Mouse (Mus musculus): ENCODE measurements around the gene Mtr. TPM values are rescaled to one million over a fixed set of nuclear protein-coding genes. Genes with fewer than 3 reads are reported as not detected.

The Mtr gene
- polyA plus RNA-seq, 1 experiment from 2014 or later = 3.2 TPM

DNA sequence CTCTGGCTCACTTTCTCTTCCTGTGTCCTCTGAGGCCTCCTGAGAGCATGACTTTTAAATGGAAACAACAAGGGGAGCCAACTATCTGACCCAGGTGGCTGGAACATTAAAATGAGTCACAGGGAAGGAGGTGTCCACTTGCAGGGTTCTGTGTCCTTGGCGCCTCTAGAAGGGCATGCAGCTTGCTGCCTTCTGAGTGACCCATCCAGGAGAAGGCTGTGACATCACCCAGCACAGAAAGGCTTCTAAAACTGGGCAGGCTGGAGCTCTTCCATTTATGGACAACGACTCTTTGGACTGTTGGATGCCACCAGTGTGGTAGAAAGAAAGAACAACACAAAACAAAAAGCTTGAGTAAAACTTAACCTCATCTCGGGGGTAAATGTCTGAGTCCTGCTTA is 25.9 kb upstream of the Mtr start:
- no peak overlapping the region for H3K27ac ChIP-seq (ENCODE audit: low read length)
- 88% methylated on average over 3 of the region's 3 CpGs for WGBS
- no peaks in the 10 kb centered on the region for H3K36me3 ChIP-seq (ENCODE audit: control insufficient read depth, insufficient read depth, low read length)
- no peak overlapping the region for H3K4me3 ChIP-seq (ENCODE audit: low read depth, low read length)
- no peaks in the 10 kb centered on the region for H3K4me1 ChIP-seq (ENCODE audit: control insufficient read depth, insufficient read depth, low read length)
- H3K4me2 ChIP-seq (ENCODE audit: low read length) = no peak overlapping the region
- ATAC-seq = no peak
- no peak overlapping the region for H3K9ac ChIP-seq (ENCODE audit: low read depth, low read length)
- H3K9me3 ChIP-seq (replicated peaks; ENCODE audit: control insufficient read depth, low read length, poor library complexity, severe bottlenecking) = no peaks in the 10 kb centered on the region
- no peaks in the 10 kb centered on the region for H3K27me3 ChIP-seq (ENCODE audit: control insufficient read depth, insufficient read depth, low read depth, low read length)

DNA sequence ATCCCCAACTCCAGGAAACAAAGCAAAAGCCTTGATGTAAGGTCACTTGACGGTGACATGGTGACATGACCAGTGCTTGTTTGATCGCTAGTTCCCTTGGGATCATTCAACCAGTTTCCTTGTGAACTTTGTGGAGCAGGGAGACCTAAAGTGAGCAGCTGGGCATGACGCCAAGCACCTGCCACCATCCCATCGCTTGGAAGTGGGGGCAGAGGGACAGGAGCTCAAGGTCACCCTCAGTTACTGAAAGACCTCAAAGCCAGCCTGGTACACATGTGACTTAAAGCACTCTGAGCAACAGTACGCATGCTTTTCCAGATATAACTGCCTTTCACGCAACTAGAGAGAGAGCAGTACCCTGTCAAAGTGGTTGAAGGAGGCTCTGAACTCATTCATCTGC is 16.8 kb upstream of the Mtr start:
- H3K27ac ChIP-seq (ENCODE audit: low read length) = no peak overlapping the region
- H3K4me3 ChIP-seq (ENCODE audit: low read depth, low read length) = no peak overlapping the region
- no peak overlapping the region for H3K4me2 ChIP-seq (ENCODE audit: low read length)
- H3K4me1 ChIP-seq (ENCODE audit: control insufficient read depth, insufficient read depth, low read length) = no peaks in the 10 kb centered on the region
- H3K9ac ChIP-seq (ENCODE audit: low read depth, low read length) = no peak overlapping the region
- no peak for ATAC-seq
- H3K9me3 ChIP-seq (replicated peaks; ENCODE audit: control insufficient read depth, low read length, poor library complexity, severe bottlenecking) = no peaks in the 10 kb centered on the region
- WGBS = 78% methylated on average over 6 of the region's 6 CpGs
- H3K36me3 ChIP-seq (ENCODE audit: control insufficient read depth, insufficient read depth, low read length) = no peaks in the 10 kb centered on the region
- H3K27me3 ChIP-seq (ENCODE audit: control insufficient read depth, insufficient read depth, low read depth, low read length) = no peaks in the 10 kb centered on the region

DNA sequence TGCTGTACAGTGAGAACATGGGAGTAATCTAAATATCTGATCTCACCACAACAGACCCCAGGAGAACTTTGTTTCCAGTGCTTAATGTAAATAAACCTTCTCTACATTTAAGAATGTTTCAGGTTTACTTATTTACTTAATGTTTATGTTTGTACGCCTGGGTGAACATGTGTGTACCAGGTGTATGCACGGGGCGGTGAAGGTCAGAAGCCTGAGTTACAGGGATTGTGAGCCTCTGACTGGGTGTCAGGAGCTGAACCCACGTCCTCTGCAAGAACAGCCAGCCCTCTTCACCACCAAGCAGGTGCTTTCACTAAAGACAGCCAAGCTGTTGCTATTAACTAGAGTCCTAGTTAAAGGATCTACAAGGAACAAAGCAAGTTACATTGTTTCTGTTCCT is 16.3 kb upstream of the Mtr start:
- ATAC-seq = no peak

DNA sequence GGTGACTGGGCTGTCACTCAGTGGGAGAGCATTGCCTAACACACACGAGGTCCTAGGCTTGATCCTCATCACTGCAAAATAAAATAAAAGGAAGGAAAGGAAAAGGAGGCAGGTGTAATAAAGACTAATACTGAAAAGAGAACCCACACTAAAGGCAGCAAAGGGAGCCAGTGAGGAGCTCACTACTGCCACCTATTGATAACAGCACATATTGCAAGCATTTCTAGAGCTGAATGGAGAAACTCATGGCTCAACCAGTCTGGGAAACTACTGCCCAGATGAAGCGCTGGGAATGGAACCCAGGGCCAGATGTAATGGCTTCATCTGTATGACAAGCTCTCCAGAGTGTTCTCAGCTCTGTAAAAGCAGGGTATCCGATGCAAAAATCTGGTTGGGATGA is 15.0 kb upstream of the Mtr start:
- Histone ChIP-seq H3K9ac (ENCODE audit: low read depth, low read length) (no peak overlapping the region), H3K36me3 (ENCODE audit: control insufficient read depth, insufficient read depth, low read length) (no peaks in the 10 kb centered on the region), H3K4me2 (ENCODE audit: low read length) (no peak overlapping the region), H3K27me3 (ENCODE audit: control insufficient read depth, insufficient read depth, low read depth, low read length) (no peaks in the 10 kb centered on the region), H3K4me1 (ENCODE audit: control insufficient read depth, insufficient read depth, low read length) (no peaks in the 10 kb centered on the region), H3K4me3 (ENCODE audit: low read depth, low read length) (no peak overlapping the region), H3K9me3 (replicated peaks; ENCODE audit: control insufficient read depth, low read length, poor library complexity, severe bottlenecking) (no peaks in the 10 kb centered on the region), H3K27ac (ENCODE audit: low read length) (no peak overlapping the region)
- 53% methylated on average over 3 of the region's 3 CpGs for WGBS
- no peak for ATAC-seq

More for the DNA sequence above, 16.3 kb upstream of the Mtr start:
- H3K36me3 ChIP-seq (ENCODE audit: control insufficient read depth, insufficient read depth, low read length) = no peaks in the 10 kb centered on the region
- WGBS = 86% methylated on average over 4 of the region's 4 CpGs
- no peaks in the 10 kb centered on the region for H3K4me1 ChIP-seq (ENCODE audit: control insufficient read depth, insufficient read depth, low read length)
- H3K4me3 ChIP-seq (ENCODE audit: low read depth, low read length) = no peak overlapping the region
- no peak overlapping the region for H3K4me2 ChIP-seq (ENCODE audit: low read length)
- no peaks in the 10 kb centered on the region for H3K27me3 ChIP-seq (ENCODE audit: control insufficient read depth, insufficient read depth, low read depth, low read length)
- no peaks in the 10 kb centered on the region for H3K9me3 ChIP-seq (replicated peaks; ENCODE audit: control insufficient read depth, low read length, poor library complexity, severe bottlenecking)
- H3K9ac ChIP-seq (ENCODE audit: low read depth, low read length) = no peak overlapping the region
- no peak overlapping the region for H3K27ac ChIP-seq (ENCODE audit: low read length)

DNA sequence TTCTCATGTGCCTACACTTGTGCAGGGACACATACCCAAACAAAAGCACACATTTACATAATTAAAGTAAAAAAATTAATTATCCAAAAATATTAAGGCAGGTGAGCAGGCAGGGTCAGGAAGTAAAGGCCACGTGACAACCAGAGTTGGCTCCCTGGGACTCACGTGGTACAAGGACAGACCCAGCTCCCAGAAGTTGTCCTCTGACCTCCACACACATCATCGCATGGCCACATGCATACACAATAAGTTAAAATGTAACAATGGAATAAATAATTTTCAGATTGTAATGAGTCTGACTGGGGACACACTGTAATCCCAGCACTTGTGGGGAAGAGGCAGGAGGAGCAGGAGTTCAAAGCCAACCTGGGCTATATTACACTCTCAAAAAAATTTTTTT is 10.1 kb upstream of the Mtr start:
- no peak overlapping the region for H3K27ac ChIP-seq (ENCODE audit: low read length)
- ATAC-seq = no peak
- H3K9ac ChIP-seq (ENCODE audit: low read depth, low read length) = no peak overlapping the region
- H3K27me3 ChIP-seq (ENCODE audit: control insufficient read depth, insufficient read depth, low read depth, low read length) = no peaks in the 10 kb centered on the region
- H3K4me3 ChIP-seq (ENCODE audit: low read depth, low read length) = no peak overlapping the region
- H3K9me3 ChIP-seq (replicated peaks; ENCODE audit: control insufficient read depth, low read length, poor library complexity, severe bottlenecking) = no peaks in the 10 kb centered on the region
- H3K4me2 ChIP-seq (ENCODE audit: low read length) = no peak overlapping the region
- no peaks in the 10 kb centered on the region for H3K36me3 ChIP-seq (ENCODE audit: control insufficient read depth, insufficient read depth, low read length)
- H3K4me1 ChIP-seq (ENCODE audit: control insufficient read depth, insufficient read depth, low read length) = no peaks in the 10 kb centered on the region
- 97% methylated on average over 3 of the region's 3 CpGs for WGBS

DNA sequence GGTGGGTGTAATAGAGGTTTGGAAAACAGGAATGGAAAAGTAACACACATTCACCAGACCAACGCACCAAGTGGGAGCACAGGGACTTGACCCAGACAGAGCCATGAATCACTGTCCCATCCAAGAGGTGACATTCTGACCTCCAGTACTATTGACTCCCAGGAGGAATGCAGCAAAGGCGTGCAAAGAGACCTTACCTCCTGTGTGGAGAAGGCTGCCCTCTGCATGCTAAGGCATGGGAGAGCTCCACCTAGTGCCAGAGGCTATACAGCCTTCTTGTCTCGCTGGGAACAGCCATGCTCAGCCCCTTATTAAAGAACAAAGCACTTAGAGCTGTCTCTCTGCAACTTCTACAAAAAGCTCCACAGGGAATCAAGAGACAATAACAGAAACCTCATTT is 9.2 kb upstream of the Mtr start:
- no peak overlapping the region for H3K4me3 ChIP-seq (ENCODE audit: low read depth, low read length)
- WGBS = 65% methylated on average over 3 of the region's 3 CpGs
- no peak overlapping the region for H3K27ac ChIP-seq (ENCODE audit: low read length)
- no peak overlapping the region for H3K9ac ChIP-seq (ENCODE audit: low read depth, low read length)
- H3K27me3 ChIP-seq (ENCODE audit: control insufficient read depth, insufficient read depth, low read depth, low read length) = no peaks in the 10 kb centered on the region
- H3K4me2 ChIP-seq (ENCODE audit: low read length) = no peak overlapping the region
- H3K9me3 ChIP-seq (replicated peaks; ENCODE audit: control insufficient read depth, low read length, poor library complexity, severe bottlenecking) = no peaks in the 10 kb centered on the region
- no peaks in the 10 kb centered on the region for H3K4me1 ChIP-seq (ENCODE audit: control insufficient read depth, insufficient read depth, low read length)
- ATAC-seq = no peak
- H3K36me3 ChIP-seq (ENCODE audit: control insufficient read depth, insufficient read depth, low read length) = no peaks in the 10 kb centered on the region

DNA sequence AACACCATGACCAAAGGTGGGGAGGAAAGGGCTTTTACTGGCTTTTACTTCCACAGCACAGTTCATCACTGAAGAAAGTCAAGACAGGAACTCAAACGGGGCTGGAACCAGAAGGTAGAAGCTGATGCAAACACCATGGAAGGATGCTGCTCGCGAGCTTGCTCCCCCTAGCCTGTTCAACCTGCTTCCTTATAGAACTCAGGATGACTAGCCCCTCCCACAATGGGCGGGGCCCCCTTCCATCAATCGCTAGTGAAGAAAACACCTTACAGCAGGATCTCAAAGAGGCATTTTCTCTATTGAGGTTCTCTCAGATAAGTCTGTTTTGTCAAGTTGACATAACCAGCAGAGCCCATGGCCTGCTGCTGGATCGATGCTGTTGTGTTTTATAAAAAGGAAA is 6.1 kb upstream of the Mtr start:
- no peak overlapping the region for H3K4me3 ChIP-seq (ENCODE audit: low read depth, low read length)
- H3K9ac ChIP-seq (ENCODE audit: low read depth, low read length) = no peak overlapping the region
- H3K4me1 ChIP-seq (ENCODE audit: control insufficient read depth, insufficient read depth, low read length) = no peaks in the 10 kb centered on the region
- ATAC-seq = no peak
- H3K27me3 ChIP-seq (ENCODE audit: control insufficient read depth, insufficient read depth, low read depth, low read length) = no peaks in the 10 kb centered on the region
- H3K4me2 ChIP-seq (ENCODE audit: low read length) = no peak overlapping the region
- H3K9me3 ChIP-seq (replicated peaks; ENCODE audit: control insufficient read depth, low read length, poor library complexity, severe bottlenecking) = no peaks in the 10 kb centered on the region
- 79% methylated on average over 6 of the region's 6 CpGs for WGBS
- no peaks in the 10 kb centered on the region for H3K36me3 ChIP-seq (ENCODE audit: control insufficient read depth, insufficient read depth, low read length)
- no peak overlapping the region for H3K27ac ChIP-seq (ENCODE audit: low read length)

DNA sequence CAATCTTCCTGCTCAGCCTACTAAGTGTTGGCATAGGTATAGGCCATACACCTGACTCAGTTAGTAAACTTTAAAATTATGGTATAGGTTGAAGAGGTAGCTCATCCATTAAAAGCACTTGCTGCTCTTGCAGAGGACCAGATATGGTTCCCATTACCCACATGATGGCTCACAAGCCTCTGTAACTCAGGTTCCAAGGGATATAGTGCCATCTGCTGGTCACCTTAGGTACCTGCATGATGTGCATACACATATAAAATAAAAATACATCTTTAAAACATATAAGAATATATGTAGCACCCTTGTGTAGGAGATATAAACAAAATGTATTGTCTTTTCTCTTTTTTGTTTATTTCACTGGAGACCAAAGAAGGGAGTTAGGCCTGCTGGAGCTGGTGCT is 3.6 kb upstream of the Mtr start:
- H3K9me3 ChIP-seq (replicated peaks; ENCODE audit: control insufficient read depth, low read length, poor library complexity, severe bottlenecking) = no peaks in the 10 kb centered on the region
- H3K4me1 ChIP-seq (ENCODE audit: control insufficient read depth, insufficient read depth, low read length) = peaks cover 9% of the 10 kb centered on the region; the same call in 1 of the 2 replicates
- H3K4me2 ChIP-seq (ENCODE audit: low read length) = no peak overlapping the region
- no peak overlapping the region for H3K4me3 ChIP-seq (ENCODE audit: low read depth, low read length)
- H3K36me3 ChIP-seq (ENCODE audit: control insufficient read depth, insufficient read depth, low read length) = no peaks in the 10 kb centered on the region
- H3K9ac ChIP-seq (ENCODE audit: low read depth, low read length) = no peak overlapping the region
- no peak overlapping the region for H3K27ac ChIP-seq (ENCODE audit: low read length)
- no peak for ATAC-seq
- H3K27me3 ChIP-seq (ENCODE audit: control insufficient read depth, insufficient read depth, low read depth, low read length) = no peaks in the 10 kb centered on the region

DNA sequence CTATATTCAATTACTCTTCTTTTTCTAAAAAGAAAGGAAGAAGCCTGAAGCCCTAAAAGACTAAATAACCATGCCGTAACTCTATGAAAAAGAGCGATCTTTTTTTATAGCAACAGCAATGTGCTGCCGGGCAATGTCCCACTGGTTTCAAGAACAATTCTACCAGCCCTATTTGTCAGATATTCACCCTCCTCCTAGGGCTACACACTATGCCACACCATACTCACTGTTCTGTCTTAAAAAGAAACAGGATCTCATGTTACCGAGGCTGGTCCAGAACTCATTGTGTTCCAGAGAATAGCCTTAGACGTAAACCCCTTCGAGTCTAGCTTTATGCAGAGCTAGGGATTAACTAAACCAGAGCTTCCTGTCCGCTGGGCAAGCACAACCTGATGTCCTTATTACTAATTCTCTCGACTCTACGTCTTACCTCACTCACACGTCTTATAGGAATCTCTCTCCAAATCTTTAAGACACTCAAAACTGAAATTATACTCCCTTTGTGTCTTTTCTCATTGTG is 982 bp downstream of the Mtr start:
- no peak for ATAC-seq
- peak overlapping the region; percentile 75; the same call in 1 of the 2 replicates for H3K9ac ChIP-seq (ENCODE audit: low read depth, low read length)
- WGBS = 8% methylated on average over 10 of the region's 10 CpGs

More for the DNA sequence above, 982 bp downstream of the Mtr start:
- Histone ChIP-seq H3K27me3 (ENCODE audit: control insufficient read depth, insufficient read depth, low read depth, low read length) (no peaks in the 10 kb centered on the region), H3K36me3 (ENCODE audit: control insufficient read depth, insufficient read depth, low read length) (no peaks in the 10 kb centered on the region), H3K9me3 (replicated peaks; ENCODE audit: control insufficient read depth, low read length, poor library complexity, severe bottlenecking) (no peaks in the 10 kb centered on the region), H3K27ac (ENCODE audit: low read length) (no peak overlapping the region), H3K4me3 (ENCODE audit: low read depth, low read length) (peak overlapping the region; percentile 59), H3K4me1 (ENCODE audit: control insufficient read depth, insufficient read depth, low read length) (peaks cover 12% of the 10 kb centered on the region; the same call in 1 of the 2 replicates), H3K4me2 (ENCODE audit: low read length) (peak overlapping the region; percentile 70)

Measured in midbrain, embryonic 16.5 days (tissue).